Mouse (Mus musculus): ENCODE results near the gene Tgm6. TPM values are rescaled to one million over a fixed set of nuclear protein-coding genes. Genes with fewer than 3 reads are reported as not detected.

Tgm6 gene
- total RNA-seq, 2 experiments from 2014 or later: 0.14 to 0.15 TPM

- intact Hi-C loops (cut with DNase I): loop anchor here (2.0 to 10.0 kb wide), 4 partner anchors 99 to 493 kb away; no protein-coding TSS in a partner anchor
- DNase-seq (ENCODE audit: low spot score in 2 of 2): peak in 1 of 2 experiments; percentile 64
These were observed 55.6 kb downstream of the Tgm6 start for GRCm38 (mm10) chr2:130167861-130168260.

- intact Hi-C loops (cut with DNase I): no loop called here
- DNase-seq (ENCODE audit: low spot score in 2 of 2): no peak
These were observed 59.5 kb downstream of the Tgm6 start for GRCm38 (mm10) chr2:130171674-130172073.

DNA sequence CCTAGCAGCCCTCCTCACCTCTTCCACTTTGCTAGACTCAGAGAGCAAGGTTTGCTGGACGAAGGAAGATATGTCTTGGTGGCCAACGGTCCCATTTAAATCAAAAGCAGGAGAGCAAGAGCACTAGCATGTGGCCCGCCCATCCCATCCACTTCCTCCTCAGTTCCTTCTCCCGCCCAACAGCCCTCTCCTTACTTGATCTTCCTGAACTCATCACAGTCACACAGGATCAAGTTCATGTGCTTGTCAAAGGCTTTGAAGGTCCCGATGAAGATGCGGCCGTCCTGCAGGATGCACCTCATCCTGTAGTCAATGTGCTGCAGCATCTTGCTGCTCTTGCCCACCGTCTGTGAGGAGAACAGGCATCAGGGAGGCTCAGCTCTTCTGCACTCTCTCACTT, 64.6 kb downstream of the Tgm6 start:
- intact Hi-C loops (cut with DNase I): loop anchor here (5.0 kb wide), 1 partner anchor 70 kb away; no protein-coding TSS in a partner anchor
- DNase-seq (ENCODE audit: low spot score in 2 of 2): no peak

- intact Hi-C loops (cut with DNase I): loop anchor here (5.0 kb wide), 1 partner anchor 69 kb away; no protein-coding TSS in a partner anchor
- no peak for DNase-seq (ENCODE audit: low spot score in 2 of 2)
These were observed 66.1 kb downstream of the Tgm6 start for GRCm38 (mm10) chr2:130178381-130178705.

DNA sequence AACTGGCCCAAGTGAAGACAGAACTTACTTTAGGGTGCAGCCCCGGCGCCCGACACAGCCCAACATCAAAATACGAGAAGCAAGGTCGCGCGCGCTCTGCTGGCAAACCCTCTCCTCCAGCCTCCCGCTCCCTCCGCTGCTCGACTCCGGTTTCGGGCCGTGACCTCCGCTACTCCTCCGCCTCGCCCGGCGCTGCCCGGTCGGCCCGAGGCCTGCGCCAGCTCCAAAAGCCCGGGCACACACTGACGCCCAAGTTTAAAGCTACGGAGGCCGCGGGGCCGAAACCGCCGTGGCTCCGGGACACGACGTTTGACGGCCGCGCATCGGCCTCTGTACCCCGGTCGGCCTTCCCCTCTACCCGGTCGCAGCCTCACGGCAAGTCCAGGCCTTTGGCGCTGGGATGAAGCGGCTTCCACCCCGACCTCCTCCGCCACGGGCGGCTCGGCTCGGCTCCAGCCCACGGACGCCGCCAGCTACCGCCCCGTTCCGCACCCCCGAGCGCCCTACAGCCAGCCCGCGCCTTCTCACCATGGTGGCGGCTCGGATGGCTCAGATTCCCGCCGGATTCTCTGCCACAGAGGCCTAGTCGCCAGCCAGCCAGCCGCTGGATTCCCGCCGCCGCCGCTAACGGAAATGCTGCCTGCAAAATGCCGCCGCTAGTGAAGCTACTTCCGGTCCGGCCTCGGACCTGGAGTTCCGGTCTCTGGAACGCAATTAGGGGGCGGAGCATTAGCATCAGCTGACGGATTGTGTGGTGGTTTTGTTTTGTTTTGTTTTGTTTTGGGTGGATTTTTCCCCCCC, 66.7 kb downstream of the Tgm6 start, which contains the start of gene Snrpb:
Gene Snrpb, minus strand, starts transcription at position 698 of the 801 bp plus-strand sequence.
- intact Hi-C loops (cut with DNase I): loop anchor here (1.0 to 5.0 kb wide), 2 partner anchors 68 to 95 kb away; partner anchors contain the start of gene Nop56
- DNase-seq (ENCODE audit: low spot score in 2 of 2): peak; percentile 90 to 92

GRCm38 (mm10) chr2:130179507-130180019, 67.3 kb downstream of the Tgm6 start:
- DNase-seq (ENCODE audit: low spot score in 2 of 2): no peak
- intact Hi-C loops (cut with DNase I): loop anchor here (1.0 to 5.0 kb wide), 2 partner anchors 68 to 95 kb away; partner anchors contain the start of gene Nop56

DNA sequence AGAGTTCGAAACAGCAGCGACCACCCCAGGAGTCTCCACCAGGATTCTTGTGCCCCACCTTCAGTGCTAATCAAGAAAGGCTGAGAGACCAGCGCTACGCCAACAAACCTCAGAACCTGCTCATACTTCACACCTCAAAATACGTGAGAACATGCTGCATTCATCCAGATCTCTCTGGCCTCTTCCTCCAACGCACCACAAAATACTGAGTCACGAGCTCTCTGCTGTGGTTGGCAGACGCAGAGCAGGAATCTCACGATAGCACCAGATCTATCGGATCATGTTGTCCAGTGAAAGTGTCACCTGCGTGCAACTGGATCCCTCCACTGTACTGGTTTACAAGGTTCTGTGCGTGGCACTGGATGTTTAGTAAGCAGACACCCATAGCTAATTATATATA, 76.2 kb downstream of the Tgm6 start:
- intact Hi-C loops (cut with DNase I): no loop called here
- DNase-seq (ENCODE audit: low spot score in 2 of 2): no peak

GRCm38 (mm10) chr2:130194894-130195293, 82.7 kb downstream of the Tgm6 start, which contains the start of gene Tmc2:
Gene Tmc2 (plus strand): TSS chr2:130195194.
- intact Hi-C loops (cut with DNase I): no loop called here
- DNase-seq (ENCODE audit: low spot score in 2 of 2): no peak

DNA sequence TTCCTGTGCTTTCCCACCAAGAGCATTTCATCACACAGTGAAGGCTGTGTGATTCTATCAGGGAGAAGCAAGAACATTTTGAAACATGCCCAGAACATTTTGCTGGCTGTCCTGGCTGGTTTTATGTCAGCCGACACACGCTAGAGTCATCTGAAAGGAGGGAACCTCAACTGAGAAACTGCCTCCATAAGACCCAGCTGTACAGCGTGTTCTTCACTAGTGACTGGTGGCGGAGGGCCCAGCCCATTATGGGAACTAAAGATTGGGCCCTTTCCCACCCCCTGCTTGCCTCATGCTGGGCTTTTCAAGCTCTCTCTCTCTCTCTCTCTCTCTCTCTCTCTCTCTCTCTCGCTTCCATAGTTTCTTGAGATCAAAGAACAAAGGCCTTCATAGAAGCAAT, 88.7 kb downstream of the Tgm6 start:
- no peak for DNase-seq (ENCODE audit: low spot score in 2 of 2)
- intact Hi-C loops (cut with DNase I): no loop called here

Other genes starting within 250 kb of the Tgm6 start
- gene Tgm3, start 100.1 kb upstream of the Tgm6 start, total RNA-seq (2021): 1 to 10 TPM; 3.6 to 4.4 TPM
- 100 to 1,000 TPM in 1 of 2 experiments, 10 to 100 TPM in 1; 97.8 to 108 TPM for gene Snrpb, start 67.0 kb downstream of the Tgm6 start, total RNA-seq (2021)
- gene Tmc2, start 82.8 kb downstream of the Tgm6 start, total RNA-seq (2021): not detected
- gene Nop56, start 162.0 kb downstream of the Tgm6 start, total RNA-seq (2021): 100 to 1,000 TPM; 120 to 126 TPM
- gene Idh3b, start 172.1 kb downstream of the Tgm6 start, total RNA-seq (2021): 100 to 1,000 TPM; 278 to 289 TPM
- 10 to 100 TPM in 1 of 2 experiments, 1 to 10 TPM in 1; 8.3 to 10.5 TPM for gene Ebf4, start 182.8 kb downstream of the Tgm6 start, total RNA-seq (2021)